Mouse (Mus musculus): ENCODE results near the gene Cnot6. TPM values are rescaled to one million over a fixed set of nuclear protein-coding genes. Genes with fewer than 3 reads are reported as not detected.

Cnot6 gene
- total and polyA plus RNA-seq, 2 experiments from 2014 or later: 26.9 to 28.9 TPM

DNA sequence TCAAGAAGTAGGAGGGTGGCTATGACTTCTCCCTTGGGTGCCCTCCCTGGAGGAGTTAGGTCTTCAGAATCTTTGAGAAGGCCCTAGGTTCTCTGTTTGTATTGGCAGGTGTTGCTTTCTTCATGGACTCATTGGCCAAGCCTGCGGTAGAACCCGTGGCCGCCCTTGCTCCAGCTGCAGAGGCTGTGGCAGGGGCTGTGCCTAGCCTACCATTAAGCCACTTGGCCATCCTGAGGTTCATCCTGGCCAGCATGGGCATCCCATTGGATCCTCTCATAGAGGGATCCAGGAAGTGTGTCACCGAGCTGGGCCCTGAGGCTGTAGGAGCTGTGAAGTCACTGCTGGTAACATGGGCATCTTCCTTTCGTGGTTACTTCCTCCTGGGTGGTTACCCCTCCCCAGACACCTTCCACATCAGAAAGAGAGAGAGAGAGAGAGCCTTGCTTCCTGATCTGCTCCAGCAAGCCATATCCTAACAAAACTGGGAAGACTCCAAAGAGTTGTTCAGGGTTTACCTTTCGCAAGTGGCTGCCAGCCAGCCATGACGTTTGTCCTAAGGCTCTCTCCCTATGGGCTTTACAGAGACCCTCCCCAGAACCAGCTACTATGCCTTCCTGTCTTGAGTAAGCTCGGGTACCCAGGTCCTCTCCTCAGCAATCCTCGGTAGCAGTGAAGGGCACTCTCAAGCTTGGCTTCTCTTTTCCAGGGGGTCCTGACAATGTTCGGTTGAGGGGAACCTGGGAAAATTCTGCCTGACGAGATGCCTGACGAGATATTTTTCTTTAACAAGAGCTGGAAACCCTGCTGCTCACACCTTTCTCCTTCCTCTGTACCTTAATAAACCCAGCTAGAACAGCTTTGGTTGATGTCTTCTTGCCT, 48.0 kb downstream of the Cnot6 start:
- ATAC-seq (ENCODE audit: low FRiP score) (no peak), DNase-seq (ENCODE audit: low spot score) (no peak)
- no peak overlapping the region for H3K27ac ChIP-seq (ENCODE audit: low read depth, low read length)
- H3K36me3 ChIP-seq (ENCODE audit: insufficient read depth, low read length): no peaks in the 10 kb centered on the region
- H3K4me3 ChIP-seq (ENCODE audit: low read depth, low read length): no peak overlapping the region
- H3K4me2 ChIP-seq (ENCODE audit: low read depth, low read length, poor library complexity, severe bottlenecking): no peak overlapping the region
- H3K27me3 ChIP-seq (ENCODE audit: insufficient read depth, low read length): no peaks in the 10 kb centered on the region
- H3K9ac ChIP-seq (replicated peaks; ENCODE audit: low read length, poor library complexity, severe bottlenecking): no peak overlapping the region
- H3K4me1 ChIP-seq (ENCODE audit: insufficient read depth, low read length): no peaks in the 10 kb centered on the region
- 84% methylated on average over 12 of the region's 12 CpGs for WGBS
- no peak for TF ChIP-seq CTCF (IDR thresholded peaks at IDR 0.05)
- no peaks in the 10 kb centered on the region for H3K9me3 ChIP-seq (ENCODE audit: low read length)

DNA sequence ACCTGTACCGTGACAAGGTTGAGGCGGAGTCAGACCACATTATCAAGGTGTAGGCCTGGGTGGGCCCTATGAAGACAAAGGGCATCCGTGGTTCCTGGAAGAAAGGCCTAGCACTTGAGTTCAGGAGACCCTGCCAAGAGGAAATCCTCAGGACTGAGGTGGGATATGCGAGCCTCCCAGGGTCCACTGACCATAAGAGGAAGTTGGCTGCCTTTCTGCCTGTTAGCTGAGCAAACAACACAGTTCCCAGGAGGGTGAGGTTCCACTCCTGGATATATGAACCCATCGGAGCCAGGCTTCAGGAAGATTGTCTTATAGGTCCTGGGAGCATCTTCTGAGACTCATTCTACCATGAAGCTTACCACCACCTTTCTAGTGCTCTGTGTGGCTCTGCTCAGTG, 49.2 kb downstream of the Cnot6 start, which contains the start of gene Scgb3a1:
Gene Scgb3a1 (plus strand): TSS at position 301 of the 400 bp plus-strand sequence.
- Histone ChIP-seq H3K4me3 (ENCODE audit: low read depth, low read length) (no peak within 1 kb of the TSS), H3K9me3 (ENCODE audit: low read length) (no peaks in the 10 kb centered on the region), H3K27ac (ENCODE audit: low read depth, low read length) (no peak within 1 kb of the TSS), H3K4me2 (ENCODE audit: low read depth, low read length, poor library complexity, severe bottlenecking) (no peak within 1 kb of the TSS), H3K36me3 (ENCODE audit: insufficient read depth, low read length) (no peaks in the 10 kb centered on the region), H3K4me1 (ENCODE audit: insufficient read depth, low read length) (no peaks in the 10 kb centered on the region), H3K27me3 (ENCODE audit: insufficient read depth, low read length) (no peaks in the 10 kb centered on the region), H3K9ac (replicated peaks; ENCODE audit: low read length, poor library complexity, severe bottlenecking) (no peak within 1 kb of the TSS)
- 89% methylated on average over 5 of the region's 5 CpGs for WGBS
- ATAC-seq (ENCODE audit: low FRiP score) (no peak), DNase-seq (ENCODE audit: low spot score) (no peak)
- TF ChIP-seq CTCF (IDR thresholded peaks at IDR 0.05): no peak

DNA sequence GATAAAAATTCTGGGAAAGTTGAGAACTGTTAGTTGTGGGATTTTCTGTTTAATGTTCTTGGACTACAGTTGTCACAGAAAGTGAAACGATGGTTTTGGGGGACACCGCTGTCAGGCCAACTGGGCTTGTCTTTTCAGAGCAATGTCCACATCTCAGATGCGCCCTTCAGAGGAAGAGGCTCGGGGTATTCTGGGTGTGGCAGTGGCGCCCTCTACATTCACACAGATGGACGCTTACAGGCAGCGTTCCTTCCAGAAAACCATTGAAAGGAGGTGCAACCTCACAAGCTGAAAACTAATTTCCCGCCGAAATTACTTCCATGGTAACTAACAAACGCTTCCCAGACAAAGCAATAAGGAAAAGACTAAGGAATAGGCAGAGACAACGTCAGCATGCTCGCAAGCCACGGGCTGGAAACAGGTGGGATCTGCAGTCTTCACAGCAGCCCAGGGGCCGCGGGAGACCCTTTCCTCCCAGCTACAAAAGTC, 50.2 kb downstream of the Cnot6 start:
- ATAC-seq (ENCODE audit: low FRiP score) (no peak), DNase-seq (ENCODE audit: low spot score) (no peak)
- no peak overlapping the region for H3K4me2 ChIP-seq (ENCODE audit: low read depth, low read length, poor library complexity, severe bottlenecking)
- H3K4me3 ChIP-seq (ENCODE audit: low read depth, low read length): no peak overlapping the region
- H3K27ac ChIP-seq (ENCODE audit: low read depth, low read length): no peak overlapping the region
- no peaks in the 10 kb centered on the region for H3K27me3 ChIP-seq (ENCODE audit: insufficient read depth, low read length)
- H3K9me3 ChIP-seq (ENCODE audit: low read length): no peaks in the 10 kb centered on the region
- no peak for TF ChIP-seq CTCF (IDR thresholded peaks at IDR 0.05)
- no peaks in the 10 kb centered on the region for H3K4me1 ChIP-seq (ENCODE audit: insufficient read depth, low read length)
- no peak overlapping the region for H3K9ac ChIP-seq (replicated peaks; ENCODE audit: low read length, poor library complexity, severe bottlenecking)
- no peaks in the 10 kb centered on the region for H3K36me3 ChIP-seq (ENCODE audit: insufficient read depth, low read length)
- WGBS: 62% methylated on average over 15 of the region's 15 CpGs

DNA sequence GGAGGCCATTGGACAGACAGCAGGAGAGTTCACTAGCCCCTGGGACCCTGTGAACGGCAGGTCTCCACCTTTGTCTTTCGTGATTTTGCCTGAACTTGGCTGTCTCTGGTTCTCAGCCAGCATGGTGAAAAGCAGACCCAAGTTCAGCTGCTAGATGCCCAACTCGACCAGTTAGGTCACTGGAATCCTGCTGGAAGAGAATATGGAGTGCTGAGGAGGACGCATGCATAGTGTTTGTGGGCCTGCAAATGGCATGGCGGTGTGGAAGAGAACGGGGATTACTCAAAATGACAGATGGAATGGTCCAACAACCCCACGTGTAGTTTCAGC, 53.1 kb downstream of the Cnot6 start:
- Histone ChIP-seq H3K27me3 (ENCODE audit: insufficient read depth, low read length) (no peaks in the 10 kb centered on the region), H3K4me1 (ENCODE audit: insufficient read depth, low read length) (no peaks in the 10 kb centered on the region), H3K9ac (replicated peaks; ENCODE audit: low read length, poor library complexity, severe bottlenecking) (no peak overlapping the region), H3K4me3 (ENCODE audit: low read depth, low read length) (no peak overlapping the region), H3K27ac (ENCODE audit: low read depth, low read length) (no peak overlapping the region; the same call in 1 of the 2 replicates), H3K36me3 (ENCODE audit: insufficient read depth, low read length) (no peaks in the 10 kb centered on the region), H3K9me3 (ENCODE audit: low read length) (no peaks in the 10 kb centered on the region), H3K4me2 (ENCODE audit: low read depth, low read length, poor library complexity, severe bottlenecking) (no peak overlapping the region)
- WGBS: 75% methylated on average over 7 of the region's 7 CpGs
- DNase-seq (ENCODE audit: low spot score): no peak
- no peak for ATAC-seq (ENCODE audit: low FRiP score)
- TF ChIP-seq CTCF (IDR thresholded peaks at IDR 0.05): no peak

DNA sequence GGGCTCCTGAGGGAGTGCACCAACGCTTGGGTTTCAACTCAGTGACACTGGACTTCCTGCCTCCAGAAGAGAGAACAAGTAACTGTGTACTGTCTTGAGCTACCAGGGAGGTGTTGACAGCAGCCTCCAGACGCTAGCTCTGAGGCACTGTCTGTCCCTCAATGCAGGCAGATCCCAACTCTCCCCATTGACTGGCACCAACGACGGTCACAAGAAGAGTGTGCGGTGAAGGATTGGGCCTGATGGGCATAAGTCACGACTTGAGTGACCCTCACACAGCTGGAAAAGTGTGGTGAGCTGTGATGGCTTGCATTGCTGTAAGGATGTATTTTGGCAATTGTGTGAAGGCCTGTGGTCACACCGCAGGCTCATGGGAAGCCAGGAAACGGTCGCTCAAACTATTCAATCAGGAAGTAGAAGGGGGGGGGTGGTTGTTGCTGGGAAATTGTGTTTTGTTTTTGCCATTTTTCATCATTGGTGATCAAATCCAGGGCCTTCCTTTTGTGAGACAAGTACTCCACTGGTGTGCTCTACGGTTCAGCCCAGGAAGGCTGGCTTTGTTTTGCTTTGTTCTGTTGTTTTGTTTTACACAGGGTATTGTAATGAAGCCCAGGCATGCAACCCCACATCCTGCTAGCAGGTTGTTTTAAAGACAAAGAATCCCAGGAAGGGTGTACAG, 53.6 kb downstream of the Cnot6 start:
- no peak overlapping the region; the same call in 1 of the 2 replicates for H3K27ac ChIP-seq (ENCODE audit: low read depth, low read length)
- 70% methylated on average over 10 of the region's 10 CpGs for WGBS
- no peaks in the 10 kb centered on the region for H3K36me3 ChIP-seq (ENCODE audit: insufficient read depth, low read length)
- H3K9me3 ChIP-seq (ENCODE audit: low read length): no peaks in the 10 kb centered on the region
- H3K9ac ChIP-seq (replicated peaks; ENCODE audit: low read length, poor library complexity, severe bottlenecking): no peak overlapping the region
- no peak for DNase-seq (ENCODE audit: low spot score)
- no peak for ATAC-seq (ENCODE audit: low FRiP score)
- TF ChIP-seq CTCF (IDR thresholded peaks at IDR 0.05): no peak
- no peaks in the 10 kb centered on the region for H3K27me3 ChIP-seq (ENCODE audit: insufficient read depth, low read length)
- no peaks in the 10 kb centered on the region for H3K4me1 ChIP-seq (ENCODE audit: insufficient read depth, low read length)
- no peak overlapping the region for H3K4me3 ChIP-seq (ENCODE audit: low read depth, low read length)
- H3K4me2 ChIP-seq (ENCODE audit: low read depth, low read length, poor library complexity, severe bottlenecking): no peak overlapping the region

DNA sequence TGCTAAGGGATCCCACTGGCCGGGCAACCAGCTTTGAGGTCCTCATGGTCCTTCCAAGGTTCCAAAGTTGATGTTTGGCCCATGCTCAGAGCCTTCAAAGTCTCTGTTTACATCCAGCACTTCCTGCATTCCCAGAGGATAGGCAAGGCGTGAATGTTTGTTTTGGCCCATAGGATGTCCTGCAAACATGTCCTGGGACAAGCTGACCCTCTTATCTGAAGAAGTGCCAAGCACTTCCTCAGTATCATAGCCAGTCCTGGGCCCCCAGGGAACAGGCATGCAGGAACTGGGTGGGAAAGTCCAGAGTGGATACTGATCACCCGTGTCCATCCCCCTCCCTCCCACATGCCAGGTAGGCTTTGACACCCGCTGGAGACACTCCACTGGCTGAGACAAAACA, 54.5 kb downstream of the Cnot6 start:
- WGBS: 85% methylated on average over 4 of the region's 4 CpGs
- Histone ChIP-seq H3K4me3 (ENCODE audit: low read depth, low read length) (no peak overlapping the region), H3K27ac (ENCODE audit: low read depth, low read length) (no peak overlapping the region), H3K36me3 (ENCODE audit: insufficient read depth, low read length) (no peaks in the 10 kb centered on the region), H3K27me3 (ENCODE audit: insufficient read depth, low read length) (no peaks in the 10 kb centered on the region), H3K9me3 (ENCODE audit: low read length) (no peaks in the 10 kb centered on the region), H3K4me2 (ENCODE audit: low read depth, low read length, poor library complexity, severe bottlenecking) (no peak overlapping the region), H3K4me1 (ENCODE audit: insufficient read depth, low read length) (no peaks in the 10 kb centered on the region), H3K9ac (replicated peaks; ENCODE audit: low read length, poor library complexity, severe bottlenecking) (no peak overlapping the region)
- no peak for DNase-seq (ENCODE audit: low spot score)
- no peak for ATAC-seq (ENCODE audit: low FRiP score)
- TF ChIP-seq CTCF (IDR thresholded peaks at IDR 0.05): no peak

Data from midbrain, postnatal 0 days (tissue).